Mouse (Mus musculus): ENCODE results near the gene Pigl. TPM values are rescaled to one million over a fixed set of nuclear protein-coding genes. Genes with fewer than 3 reads are reported as not detected.

Pigl gene
- polyA plus RNA-seq (2015; fragmentation: Nextera tagmentation; extraction: Ambion mirVana): 7.4 and 8.1 TPM in 2 replicates

DNA sequence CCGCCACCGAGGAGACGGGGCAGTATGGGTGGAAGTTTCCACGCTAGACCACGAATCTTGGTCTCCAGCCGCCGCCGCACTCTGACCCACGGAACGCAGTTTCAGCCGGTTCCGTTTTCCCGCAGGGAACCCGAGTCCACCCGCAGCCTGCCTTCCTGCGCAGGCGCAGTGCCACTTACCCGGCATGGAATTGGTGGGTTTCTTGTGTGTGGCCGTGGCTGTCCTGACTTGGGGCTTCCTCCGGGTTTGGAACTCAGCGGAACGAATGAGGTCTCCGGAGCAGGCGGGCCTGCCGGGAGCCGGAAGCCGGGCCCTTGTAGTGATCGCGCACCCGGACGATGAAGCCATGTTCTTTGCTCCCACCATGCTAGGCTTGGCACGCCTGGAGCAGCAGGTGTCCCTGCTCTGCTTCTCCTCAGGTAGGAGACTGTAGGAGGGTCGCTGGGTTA, at the start of gene Pigl, which contains the start of gene Ncor1:
TSS of gene Pigl (plus strand) at position 185 of the 449 bp plus-strand sequence.
TSS of gene Ncor1 (minus strand) at position 266 of the 449 bp plus-strand sequence.
- no peaks in the 10 kb centered on the region for H3K36me3 ChIP-seq
- WGBS: 0% methylated on average over 33 of the region's 33 CpGs
- H3K27ac ChIP-seq: peak within 1 kb of the TSS; percentile 98
- no peaks in the 10 kb centered on the region for H3K27me3 ChIP-seq
- peak; percentile 60 for ATAC-seq (ENCODE audit: low FRiP score)
- H3K4me3 ChIP-seq: peak within 1 kb of the TSS; percentile 93
- H3K4me2 ChIP-seq: peak within 1 kb of the TSS; percentile 92
- H3K4me1 ChIP-seq (replicated peaks): peaks cover 21% of the 10 kb centered on the region
- H3K9ac ChIP-seq: peak within 1 kb of the TSS; percentile 98
- no peaks in the 10 kb centered on the region for H3K9me3 ChIP-seq

- H3K27me3 ChIP-seq: no peaks in the 10 kb centered on the region
- no peaks in the 10 kb centered on the region for H3K9me3 ChIP-seq
- H3K4me1 ChIP-seq (replicated peaks): 0 out of 2 replicates have a peak, but pooled peaks cover 3% of the 10 kb centered on the region
- no peak overlapping the region for H3K4me3 ChIP-seq
- ATAC-seq (ENCODE audit: low FRiP score): no peak
- no peak overlapping the region for H3K9ac ChIP-seq
- WGBS: 93% methylated on average over 2 of the region's 2 CpGs
- no peak overlapping the region for H3K27ac ChIP-seq
- no peak overlapping the region for H3K4me2 ChIP-seq
- peaks cover 16% of the 10 kb centered on the region for H3K36me3 ChIP-seq
Observed at GRCm38 (mm10) chr11:62408848-62409247, 49.4 kb upstream of the Pigl start.

DNA sequence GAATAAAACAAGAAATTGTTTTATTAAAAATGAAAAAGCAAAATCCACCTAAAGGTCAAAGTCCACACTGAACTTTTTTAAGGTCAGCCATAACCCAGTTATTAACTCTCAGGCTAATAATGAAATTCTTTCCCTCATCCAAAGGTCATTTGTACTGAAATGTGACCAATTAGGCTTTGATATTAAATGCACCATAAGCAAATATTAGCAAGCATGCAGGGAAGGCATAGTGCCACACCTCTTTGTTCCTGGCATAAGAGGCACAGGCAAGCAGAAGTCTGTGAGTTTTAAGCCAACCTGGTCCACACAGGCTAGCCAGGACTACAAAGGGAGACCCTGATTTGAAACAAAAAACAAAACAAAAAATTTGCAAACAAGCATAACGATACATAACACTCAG, 48.6 kb upstream of the Pigl start:
- no peaks in the 10 kb centered on the region for H3K9me3 ChIP-seq
- H3K4me2 ChIP-seq: no peak overlapping the region
- 97% methylated on average over 1 of the region's 1 CpGs for WGBS
- H3K36me3 ChIP-seq: peaks cover 23% of the 10 kb centered on the region
- no peaks in the 10 kb centered on the region for H3K27me3 ChIP-seq
- ATAC-seq (ENCODE audit: low FRiP score): no peak
- H3K9ac ChIP-seq: no peak overlapping the region
- no peak overlapping the region for H3K27ac ChIP-seq
- H3K4me1 ChIP-seq (replicated peaks): 0 out of 2 replicates have a peak, but pooled peaks cover 3% of the 10 kb centered on the region
- H3K4me3 ChIP-seq: no peak overlapping the region

DNA sequence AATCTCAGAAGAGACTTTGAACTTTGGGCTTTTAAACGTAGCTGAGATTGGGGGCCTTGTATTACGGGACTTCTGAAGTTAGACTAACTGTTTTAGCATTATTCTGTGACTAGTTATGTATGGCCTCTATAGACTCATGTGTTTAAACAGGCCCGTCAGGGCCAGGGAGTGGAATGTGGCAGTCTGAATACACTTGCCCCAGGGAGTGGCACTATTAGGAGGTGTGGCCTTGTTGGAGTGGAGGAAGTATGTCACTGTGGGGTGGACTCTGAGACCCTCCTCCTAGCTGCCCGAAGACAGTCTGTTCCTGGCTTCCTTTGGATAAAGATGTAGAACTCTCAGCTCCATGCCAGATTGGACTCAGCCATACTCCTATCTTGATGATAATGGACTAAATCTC, 43.2 kb upstream of the Pigl start:
- ATAC-seq (ENCODE audit: low FRiP score): no peak
- Histone ChIP-seq H3K4me3 (no peak overlapping the region), H3K4me1 (replicated peaks) (0 out of 2 replicates have a peak, but pooled peaks cover 3% of the 10 kb centered on the region), H3K9me3 (no peaks in the 10 kb centered on the region), H3K27me3 (no peaks in the 10 kb centered on the region), H3K9ac (no peak overlapping the region), H3K4me2 (no peak overlapping the region), H3K36me3 (peaks cover 44% of the 10 kb centered on the region), H3K27ac (no peak overlapping the region)
- 95% methylated on average over 4 of the region's 4 CpGs for WGBS

GRCm38 (mm10) chr11:62424525-62424924, 33.7 kb upstream of the Pigl start:
- no peak for ATAC-seq (ENCODE audit: low FRiP score)
- 69% methylated on average over 2 of the region's 2 CpGs for whole genome bisulfite sequencing
- no peak overlapping the region for H3K4me3 ChIP-seq

GRCm38 (mm10) chr11:62426266-62426665, 32.0 kb upstream of the Pigl start:
- Histone ChIP-seq H3K36me3 (peaks cover 29% of the 10 kb centered on the region), H3K9ac (no peak overlapping the region), H3K27me3 (no peaks in the 10 kb centered on the region), H3K27ac (no peak overlapping the region), H3K9me3 (no peaks in the 10 kb centered on the region), H3K4me1 (replicated peaks) (no peaks in the 10 kb centered on the region), H3K4me3 (no peak overlapping the region), H3K4me2 (no peak overlapping the region)
- no peak for ATAC-seq (ENCODE audit: low FRiP score)
- 88% methylated on average over 5 of the region's 5 CpGs for WGBS

More at GRCm38 (mm10) chr11:62424525-62424924, 33.7 kb upstream of the Pigl start:
- Histone ChIP-seq H3K36me3 (peaks cover 32% of the 10 kb centered on the region), H3K9me3 (no peaks in the 10 kb centered on the region), H3K27ac (no peak overlapping the region), H3K27me3 (no peaks in the 10 kb centered on the region), H3K4me1 (replicated peaks) (no peaks in the 10 kb centered on the region), H3K4me2 (no peak overlapping the region), H3K9ac (no peak overlapping the region)

GRCm38 (mm10) chr11:62427105-62427504, 31.2 kb upstream of the Pigl start:
- WGBS: 82% methylated on average over 2 of the region's 3 CpGs

GRCm38 (mm10) chr11:62432211-62432610, 26.0 kb upstream of the Pigl start:
- no peak for ATAC-seq (ENCODE audit: low FRiP score)
- Histone ChIP-seq H3K9me3 (no peaks in the 10 kb centered on the region), H3K9ac (no peak overlapping the region), H3K27ac (no peak overlapping the region), H3K4me2 (no peak overlapping the region), H3K4me3 (no peak overlapping the region), H3K27me3 (no peaks in the 10 kb centered on the region), H3K36me3 (peaks cover 27% of the 10 kb centered on the region), H3K4me1 (replicated peaks) (no peaks in the 10 kb centered on the region)
- WGBS: 98% methylated on average over 2 of the region's 2 CpGs

More at GRCm38 (mm10) chr11:62427105-62427504, 31.2 kb upstream of the Pigl start:
- ATAC-seq (ENCODE audit: low FRiP score): no peak
- no peaks in the 10 kb centered on the region for H3K4me1 ChIP-seq (replicated peaks)
- peaks cover 27% of the 10 kb centered on the region for H3K36me3 ChIP-seq
- no peaks in the 10 kb centered on the region for H3K27me3 ChIP-seq
- no peak overlapping the region for H3K4me3 ChIP-seq
- H3K27ac ChIP-seq: no peak overlapping the region
- H3K9ac ChIP-seq: no peak overlapping the region
- H3K4me2 ChIP-seq: no peak overlapping the region
- H3K9me3 ChIP-seq: no peaks in the 10 kb centered on the region

DNA sequence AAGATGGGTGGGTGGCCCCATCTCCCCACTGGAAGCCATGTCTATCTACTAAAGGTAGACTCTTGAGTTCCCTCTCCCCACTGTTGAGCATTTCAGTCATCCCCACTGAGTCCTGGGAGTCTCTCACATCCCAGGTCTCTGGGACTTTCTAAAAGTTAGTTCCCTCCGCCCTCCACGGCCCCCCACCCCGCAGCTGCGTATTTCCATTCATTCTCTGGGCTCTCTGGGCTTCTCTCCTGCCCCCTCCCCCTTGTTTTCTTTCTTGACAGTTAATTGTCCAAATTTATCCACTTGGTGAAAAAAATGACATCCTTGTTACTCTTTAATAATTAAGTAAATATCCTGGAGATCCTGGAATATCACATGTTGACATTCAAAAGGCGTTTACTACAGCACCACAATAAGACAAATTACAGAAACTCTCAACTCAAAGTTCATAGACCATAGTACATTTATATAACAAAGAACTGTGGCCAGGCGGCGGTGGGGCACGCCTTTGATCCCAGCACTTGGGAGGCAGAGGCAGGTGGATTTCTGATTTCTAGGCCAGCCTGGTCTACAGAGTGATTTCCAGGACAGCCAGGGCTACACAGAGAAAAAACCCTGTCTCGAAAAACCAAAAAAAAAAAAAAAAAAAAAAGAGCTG, 17.5 kb upstream of the Pigl start:
- Histone ChIP-seq H3K4me1 (replicated peaks) (no peaks in the 10 kb centered on the region), H3K9me3 (no peaks in the 10 kb centered on the region), H3K9ac (no peak overlapping the region), H3K27ac (no peak overlapping the region), H3K27me3 (no peaks in the 10 kb centered on the region), H3K36me3 (peaks cover 15% of the 10 kb centered on the region), H3K4me3 (no peak overlapping the region), H3K4me2 (no peak overlapping the region)
- WGBS: 96% methylated on average over 9 of the region's 9 CpGs
- no peak for ATAC-seq (ENCODE audit: low FRiP score)

- no peak overlapping the region for H3K9ac ChIP-seq
- no peaks in the 10 kb centered on the region for H3K4me1 ChIP-seq (replicated peaks)
- no peaks in the 10 kb centered on the region for H3K9me3 ChIP-seq
- H3K4me3 ChIP-seq: no peak overlapping the region
- H3K36me3 ChIP-seq: peaks cover 11% of the 10 kb centered on the region
- H3K27ac ChIP-seq: no peak overlapping the region
- 98% methylated on average over 3 of the region's 3 CpGs for WGBS
- no peaks in the 10 kb centered on the region for H3K27me3 ChIP-seq
- ATAC-seq (ENCODE audit: low FRiP score): no peak
- no peak overlapping the region for H3K4me2 ChIP-seq
Observed at GRCm38 (mm10) chr11:62445799-62446198, 12.5 kb upstream of the Pigl start.

DNA sequence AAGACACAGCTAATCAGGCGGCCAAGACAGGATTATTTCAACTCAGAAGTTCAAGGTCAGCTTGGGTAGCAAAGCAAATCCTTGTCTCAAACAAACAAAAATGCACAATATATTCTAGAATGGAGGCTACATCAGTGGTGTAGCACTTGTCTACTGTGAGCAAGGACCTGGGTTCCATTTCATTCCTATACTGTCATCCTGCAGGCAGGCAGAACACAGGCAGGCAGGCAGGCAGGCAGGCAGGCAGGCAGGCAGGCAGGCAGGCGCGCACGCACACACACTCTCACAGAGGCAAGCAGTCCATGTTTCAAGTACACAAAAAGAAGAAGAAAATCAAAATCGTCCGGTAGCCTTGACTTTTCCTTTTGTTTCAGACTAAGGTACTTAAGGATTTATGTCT, 9.3 kb upstream of the Pigl start:
- H3K27ac ChIP-seq: no peak overlapping the region
- no peak overlapping the region for H3K4me3 ChIP-seq
- H3K4me2 ChIP-seq: no peak overlapping the region
- H3K9me3 ChIP-seq: no peaks in the 10 kb centered on the region
- peaks cover 11% of the 10 kb centered on the region for H3K36me3 ChIP-seq
- ATAC-seq (ENCODE audit: low FRiP score): no peak
- H3K27me3 ChIP-seq: no peaks in the 10 kb centered on the region
- H3K9ac ChIP-seq: no peak overlapping the region
- H3K4me1 ChIP-seq (replicated peaks): 0 out of 2 replicates have a peak, but pooled peaks cover 2% of the 10 kb centered on the region
- 93% methylated on average over 6 of the region's 6 CpGs for WGBS

GRCm38 (mm10) chr11:62455193-62455592, 3.1 kb upstream of the Pigl start:
- no peak overlapping the region for H3K27ac ChIP-seq
- WGBS: 88% methylated on average over 1 of the region's 1 CpGs
- peak overlapping the region; percentile 92 for H3K4me2 ChIP-seq
- ATAC-seq (ENCODE audit: low FRiP score): no peak
- H3K9ac ChIP-seq: no peak overlapping the region
- no peaks in the 10 kb centered on the region for H3K9me3 ChIP-seq
- H3K4me3 ChIP-seq: no peak overlapping the region
- H3K27me3 ChIP-seq: no peaks in the 10 kb centered on the region
- no peaks in the 10 kb centered on the region for H3K36me3 ChIP-seq
- H3K4me1 ChIP-seq (replicated peaks): peaks cover 23% of the 10 kb centered on the region

- Histone ChIP-seq H3K4me3 (peak overlapping the region; percentile 93), H3K9me3 (no peaks in the 10 kb centered on the region), H3K27me3 (no peaks in the 10 kb centered on the region), H3K36me3 (no peaks in the 10 kb centered on the region), H3K9ac (peak overlapping the region; percentile 98), H3K27ac (peak overlapping the region; percentile 98), H3K4me1 (replicated peaks) (peaks cover 23% of the 10 kb centered on the region), H3K4me2 (peak overlapping the region; percentile 92)
- WGBS: 7% methylated on average over 3 of the region's 3 CpGs
- ATAC-seq (ENCODE audit: low FRiP score): no peak
Observed at GRCm38 (mm10) chr11:62456021-62456482, 2.2 kb upstream of the Pigl start.

All from hindbrain, embryonic 13.5 days (tissue).